Mouse (Mus musculus) kidney, postnatal 0 days (tissue): ENCODE data around the gene Podxl. TPM values are rescaled to one million over a fixed set of nuclear protein-coding genes. Genes with fewer than 3 reads are reported as not detected.

Source experiments
- ATAC-seq: fragments of 200-750 bp; cut with Nextera tagmentation; replicated peaks from 2 replicates; pipeline ENCODE4 v1.8.0; 2017; ENCODE audit warnings: low read depth, moderate number of reproducible peaks, moderate TSS enrichment, moderate library complexity; ENCODE audit not compliant: low FRiP score
- DNase-seq: peaks from one replicate; pipeline ENCODE4 v3.0.0-alpha.2; 2016; ENCODE audit warnings: low spot score
- H3K27ac ChIP-seq: fragments of 300-500 bp; sonication (generic); 2 replicates; pipeline ENCODE4 v1.5.1; 2014; ENCODE audit warnings: mild to moderate bottlenecking
- H3K27me3 ChIP-seq: fragments of 300-500 bp; sonication (generic); 2 replicates; pipeline ENCODE4 v1.6.1; 2014; ENCODE audit warnings: low read length, mixed read lengths; ENCODE audit not compliant: insufficient read depth
- H3K36me3 ChIP-seq: fragments of 300-500 bp; sonication (generic); 2 replicates; pipeline ENCODE4 v1.6.1; 2014; ENCODE audit warnings: low read length, mixed read lengths; ENCODE audit not compliant: insufficient read depth
- H3K4me1 ChIP-seq: fragments of 300-500 bp; sonication (generic); replicated peaks from 2 replicates; pipeline ENCODE4 v1.6.1; 2014; ENCODE audit warnings: antibody characterized with exemption, low read length, mixed read lengths; ENCODE audit not compliant: insufficient read depth
- H3K4me2 ChIP-seq: fragments of 300-500 bp; sonication (generic); 2 replicates; pipeline ENCODE4 v1.6.1; 2014; ENCODE audit warnings: mild to moderate bottlenecking, low read length, moderate library complexity, mixed read lengths
- H3K4me3 ChIP-seq: fragments of 300-500 bp; sonication (generic); replicated peaks from 2 replicates; pipeline ENCODE4 v1.5.1; 2014; ENCODE audit warnings: low read depth, low read length
- H3K9ac ChIP-seq: fragments of 300-500 bp; sonication (generic); 2 replicates; pipeline ENCODE4 v1.6.1; 2014; ENCODE audit warnings: low read depth, low read length
- H3K9me3 ChIP-seq: fragments of 300-500 bp; sonication (generic); replicated peaks from 2 replicates; pipeline ENCODE4 v1.6.1; 2016; ENCODE audit warnings: low read length, inconsistent platforms, mixed read lengths
- CTCF ChIP-seq: IDR thresholded peaks from 2 replicates; pipeline ENCODE4 v1.5.1; 2016; ENCODE audit warnings: antibody characterized with exemption, low read depth, mild to moderate bottlenecking, moderate library complexity
- WGBS: fragments of 180-500 bp; shearing (Covaris S2); extraction: QIAGEN DNeasy Blood & Tissue Kit; methylation state at CpG from one replicate; pipeline ENCODE4 v1.1.7; 2014; 5-methylcytosine and 5-hydroxymethylcytosine counted together
- polyA plus RNA-seq: library from polyadenylated mRNA; unstranded; fragments of >200 nt; fragmentation: Nextera tagmentation; extraction: Ambion mirVana; gene quantifications from 2 replicates; pipeline ENCODE4 v1.2.1, GENCODE M21; 2015

Podxl gene
- polyA plus RNA-seq, 1 experiment from 2014 or later, result 85.5 TPM

GRCm38 (mm10) chr6:31560138-31560959 is 3.4 kb downstream of the Podxl start:
- peak overlapping the region; percentile 3; the same call in 1 of the 2 replicates for H3K27ac ChIP-seq
- TF ChIP-seq CTCF, result no peak
- no peaks in the 10 kb centered on the region for H3K36me3 ChIP-seq
- DNase-seq, result no peak
- H3K4me3 ChIP-seq, result peak overlapping the region; percentile 48
- H3K4me2 ChIP-seq, result peak overlapping the region; percentile 41
- H3K9me3 ChIP-seq, result no peaks in the 10 kb centered on the region
- H3K9ac ChIP-seq, result peak overlapping the region; percentile 36; the same call in 1 of the 2 replicates
- peaks cover 16% of the 10 kb centered on the region for H3K4me1 ChIP-seq
- peaks cover 13% of the 10 kb centered on the region for H3K27me3 ChIP-seq
- WGBS, result 18% methylated on average over 13 of the region's 13 CpGs
- ATAC-seq, result no peak

GRCm38 (mm10) chr6:31556460-31557100 is 7.2 kb downstream of the Podxl start:
- Histone ChIP-seq H3K9me3 (no peaks in the 10 kb centered on the region), H3K4me1 (no peaks in the 10 kb centered on the region), H3K4me3 (no peak overlapping the region)

GRCm38 (mm10) chr6:31550876-31551532 is 12.8 kb downstream of the Podxl start:
- Histone ChIP-seq H3K4me3 (no peak overlapping the region), H3K4me1 (peaks cover 6% of the 10 kb centered on the region; the same call in 1 of the 2 replicates), H3K27me3 (no peaks in the 10 kb centered on the region), H3K4me2 (no peak overlapping the region), H3K9me3 (no peaks in the 10 kb centered on the region), H3K27ac (no peak overlapping the region), H3K9ac (no peak overlapping the region), H3K36me3 (no peaks in the 10 kb centered on the region)
- no peak for ATAC-seq
- no peak for DNase-seq
- no peak for TF ChIP-seq CTCF
- 70% methylated on average over 22 of the region's 22 CpGs for WGBS

More at GRCm38 (mm10) chr6:31556460-31557100, 7.2 kb downstream of the Podxl start:
- ATAC-seq (no peak), DNase-seq (no peak)
- Histone ChIP-seq H3K27me3 (no peaks in the 10 kb centered on the region), H3K4me2 (no peak overlapping the region), H3K27ac (no peak overlapping the region), H3K36me3 (no peaks in the 10 kb centered on the region), H3K9ac (no peak overlapping the region)
- TF ChIP-seq CTCF, result no peak
- 85% methylated on average over 7 of the region's 7 CpGs for WGBS

GRCm38 (mm10) chr6:31549361-31550051 is 14.3 kb downstream of the Podxl start:
- Histone ChIP-seq H3K36me3 (no peaks in the 10 kb centered on the region), H3K9me3 (no peaks in the 10 kb centered on the region), H3K4me2 (no peak overlapping the region), H3K4me1 (peaks cover 6% of the 10 kb centered on the region; the same call in 1 of the 2 replicates), H3K27ac (peak overlapping the region; percentile 25; the same call in 1 of the 2 replicates), H3K9ac (no peak overlapping the region), H3K4me3 (no peak overlapping the region), H3K27me3 (no peaks in the 10 kb centered on the region)
- 46% methylated on average over 5 of the region's 5 CpGs for WGBS
- TF ChIP-seq CTCF, result no peak
- ATAC-seq, result peak; percentile 55; the same call in 1 of the 2 replicates
- DNase-seq, result no peak

DNA sequence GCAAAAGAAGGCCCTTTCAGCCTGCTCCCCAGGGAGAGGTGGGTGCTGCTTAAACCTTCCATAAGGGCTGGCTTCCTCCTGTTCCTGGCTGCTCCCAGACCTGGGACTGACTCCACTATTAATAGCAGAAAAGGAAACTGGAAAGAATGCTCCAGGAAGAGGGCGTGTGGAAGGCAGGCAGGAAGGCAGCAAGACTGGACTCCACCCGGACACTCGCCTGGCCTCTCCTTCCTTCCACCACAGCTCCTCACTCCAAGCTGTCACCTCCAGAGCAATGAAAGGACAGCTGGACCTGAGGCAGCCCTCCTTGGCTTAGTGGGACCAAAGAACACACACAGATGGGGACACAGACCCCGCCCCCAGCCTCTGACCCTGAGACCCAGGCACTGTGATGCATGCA is 19.5 kb downstream of the Podxl start:
- WGBS, result 53% methylated on average over 4 of the region's 4 CpGs
- Histone ChIP-seq H3K4me1 (peaks cover 6% of the 10 kb centered on the region; the same call in 1 of the 2 replicates), H3K9ac (no peak overlapping the region), H3K27me3 (no peaks in the 10 kb centered on the region), H3K9me3 (no peaks in the 10 kb centered on the region), H3K4me2 (peak overlapping the region; percentile 18; the same call in 1 of the 2 replicates), H3K27ac (peak overlapping the region; percentile 75), H3K36me3 (no peaks in the 10 kb centered on the region), H3K4me3 (no peak overlapping the region)
- DNase-seq (peak; percentile 62), ATAC-seq (no peak)
- no peak for TF ChIP-seq CTCF
